Mouse (Mus musculus): ENCODE results near the gene Gm21983. TPM values are rescaled to one million over a fixed set of nuclear protein-coding genes. Genes with fewer than 3 reads are reported as not detected.

The Gm21983 gene
- polyA plus RNA-seq, 1 experiment from 2014 or later = not detected

DNA sequence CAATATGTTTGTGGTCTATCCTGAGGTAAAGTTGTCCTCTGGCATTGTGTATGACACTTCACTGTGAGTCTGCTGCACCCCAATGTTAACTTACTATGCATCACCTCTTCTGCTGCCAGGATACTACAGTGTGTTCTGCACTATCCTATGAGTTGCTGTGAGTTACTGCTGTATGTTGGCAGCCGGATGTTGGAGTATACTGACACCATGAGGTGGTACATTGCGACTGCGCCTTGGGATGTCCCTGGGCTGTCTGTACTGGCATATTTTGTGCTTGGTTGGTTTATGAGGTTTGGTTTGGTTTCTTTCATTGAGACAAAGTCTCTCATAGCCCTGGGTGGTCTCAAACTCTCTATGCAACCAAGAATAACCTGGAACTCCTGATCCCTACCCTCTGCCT, 52.7 kb downstream of the Gm21983 start:
- no peak overlapping the region for H3K4me3 ChIP-seq (ENCODE audit: inconsistent target)
- no peaks in the 10 kb centered on the region for H3K36me3 ChIP-seq (ENCODE audit: inconsistent target)
- no peaks in the 10 kb centered on the region for H3K79me2 ChIP-seq (ENCODE audit: inconsistent target)
- no peak overlapping the region for H3K27ac ChIP-seq
- WGBS (ENCODE audit: missing documents) = 17% methylated on average over 3 of the region's 3 CpGs

DNA sequence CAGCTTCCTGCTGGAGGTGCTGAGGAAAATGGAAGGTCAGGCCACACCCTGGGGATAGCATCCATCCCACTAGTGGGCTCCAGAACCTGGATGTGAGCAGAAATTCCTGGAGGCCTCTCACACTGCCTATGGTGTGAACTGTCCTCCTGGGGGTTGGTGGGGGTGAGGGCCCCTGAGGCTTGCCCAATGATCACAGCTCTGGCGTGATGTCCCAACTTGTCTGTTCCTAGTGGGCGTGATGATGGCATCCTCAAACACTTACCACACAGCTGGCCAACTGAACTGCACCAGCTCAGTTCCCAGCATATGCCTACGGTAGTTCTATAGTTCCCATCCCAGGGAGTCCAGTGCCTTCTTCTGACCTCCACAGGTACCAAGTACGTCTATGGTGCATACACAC, 55.9 kb downstream of the Gm21983 start:
- WGBS (ENCODE audit: missing documents) = 76% methylated on average over 4 of the region's 4 CpGs
- no peaks in the 10 kb centered on the region for H3K36me3 ChIP-seq (ENCODE audit: inconsistent target)
- no peak overlapping the region for H3K4me3 ChIP-seq (ENCODE audit: inconsistent target)
- no peak overlapping the region for H3K27ac ChIP-seq
- H3K79me2 ChIP-seq (ENCODE audit: inconsistent target) = no peaks in the 10 kb centered on the region

DNA sequence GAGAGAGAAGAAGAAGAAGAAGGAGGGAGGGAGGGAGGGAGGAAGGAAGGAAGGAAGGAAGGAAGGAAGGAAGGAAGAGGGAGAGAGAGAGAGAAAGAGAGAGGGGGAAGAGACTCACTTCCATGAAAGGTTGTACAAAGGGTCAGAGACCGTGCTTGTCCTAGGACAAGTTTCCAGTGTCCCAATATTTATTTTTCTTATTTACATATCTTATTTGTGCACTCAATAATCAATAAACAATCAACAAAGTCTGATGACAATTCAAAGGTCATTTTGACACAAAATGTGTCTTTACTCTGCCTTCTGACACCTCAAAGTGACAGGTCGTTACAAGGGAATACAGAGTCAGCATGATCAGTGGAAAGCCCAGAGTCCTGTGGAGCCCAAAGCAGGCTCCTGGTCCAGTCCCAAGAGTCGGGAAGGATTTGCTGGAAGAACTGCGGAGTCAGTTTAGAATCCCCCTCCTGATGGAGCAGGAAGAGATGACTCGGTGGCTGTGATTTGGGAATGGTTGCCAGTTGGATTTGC, 56.5 kb downstream of the Gm21983 start:
- H3K4me3 ChIP-seq (ENCODE audit: inconsistent target) = no peak overlapping the region
- H3K36me3 ChIP-seq (ENCODE audit: inconsistent target) = no peaks in the 10 kb centered on the region
- H3K79me2 ChIP-seq (ENCODE audit: inconsistent target) = no peaks in the 10 kb centered on the region
- 81% methylated on average over 5 of the region's 5 CpGs for WGBS (ENCODE audit: missing documents)
- no peak overlapping the region for H3K27ac ChIP-seq

DNA sequence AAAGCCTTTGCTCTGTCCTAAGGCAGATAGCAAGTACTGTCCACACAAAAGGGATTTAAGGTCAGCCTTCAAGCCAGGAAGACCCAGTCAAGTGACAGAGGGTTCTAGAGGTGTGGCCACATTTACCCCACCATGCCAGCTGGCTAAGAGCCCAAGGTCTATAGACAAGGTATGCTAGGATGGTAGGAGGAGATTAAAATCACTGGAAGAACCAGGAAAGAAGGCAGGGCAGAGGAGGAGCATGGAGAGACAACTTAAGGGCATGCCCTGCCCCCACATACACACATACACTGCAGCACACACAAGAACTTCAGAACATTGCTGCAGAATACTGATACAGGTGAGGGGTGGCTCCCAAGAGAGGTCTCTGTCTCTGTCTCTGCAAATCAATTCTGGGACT, 61.2 kb downstream of the Gm21983 start, which contains the start of gene Cyp2f2:
Cyp2f2 (plus strand) TSS at position 234 of the 400 bp plus-strand sequence.
- Histone ChIP-seq H3K27ac (no peak within 1 kb of the TSS), H3K36me3 (ENCODE audit: inconsistent target) (no peaks in the 10 kb centered on the region), H3K4me3 (ENCODE audit: inconsistent target) (no peak within 1 kb of the TSS), H3K79me2 (ENCODE audit: inconsistent target) (no peaks in the 10 kb centered on the region)

Other genes starting within 250 kb of the Gm21983 start
- gene Cyp2a22, start 241.7 kb downstream of the Gm21983 start, polyA plus RNA-seq (2018) = not detected in 3 replicates
- not detected in 3 replicates for gene Cyp2a12, start 152.0 kb downstream of the Gm21983 start, polyA plus RNA-seq (2018)
- not detected in 3 replicates for gene Cyp2f2, start 61.2 kb downstream of the Gm21983 start, polyA plus RNA-seq (2018)
- not detected in 3 replicates for gene Cyp2t4, start 27.4 kb downstream of the Gm21983 start, polyA plus RNA-seq (2018)
- 31.1 to 40.6 TPM (median 35.8 TPM) in 3 replicates for gene Egln2, start 14.3 kb downstream of the Gm21983 start, polyA plus RNA-seq (2018)
- gene Rab4b, start 2.2 kb downstream of the Gm21983 start, polyA plus RNA-seq (2018) = 38.2 to 73.8 TPM (median 68.8 TPM) in 3 replicates
- gene Mia, start 71 bp upstream of the Gm21983 start, polyA plus RNA-seq (2018) = not detected in 3 replicates
- gene BC024978, start 14.7 kb upstream of the Gm21983 start, polyA plus RNA-seq (2018) = 5.6 to 8.4 TPM (median 6.5 TPM) in 3 replicates
- gene Snrpa, start 15.2 kb upstream of the Gm21983 start, polyA plus RNA-seq (2018) = 56.0 to 80.4 TPM (median 77.1 TPM) in 3 replicates
- 4.0 to 6.8 TPM (median 6.2 TPM) in 3 replicates for gene Itpkc, start 47.6 kb upstream of the Gm21983 start, polyA plus RNA-seq (2018)
- 15.6 to 17.3 TPM (median 16.0 TPM) in 3 replicates for gene Coq8b, start 51.9 kb upstream of the Gm21983 start, polyA plus RNA-seq (2018)
- 2.0 to 3.1 TPM (median 2.4 TPM) in 3 replicates for gene Numbl, start 77.3 kb upstream of the Gm21983 start, polyA plus RNA-seq (2018)
- not detected in 3 replicates for gene Ltbp4, start 156.6 kb upstream of the Gm21983 start, polyA plus RNA-seq (2018)
- 21.9 to 44.4 TPM (median 32.6 TPM) in 3 replicates for gene Shkbp1, start 174.9 kb upstream of the Gm21983 start, polyA plus RNA-seq (2018)
- 0.64 to 1.2 TPM in 2 of 3 replicates, not detected in the other for gene Gm20479, start 176.3 kb upstream of the Gm21983 start, polyA plus RNA-seq (2018)